9 mouse cellular contexts compared by ENCODE assay signal in the genomic region with DNA sequence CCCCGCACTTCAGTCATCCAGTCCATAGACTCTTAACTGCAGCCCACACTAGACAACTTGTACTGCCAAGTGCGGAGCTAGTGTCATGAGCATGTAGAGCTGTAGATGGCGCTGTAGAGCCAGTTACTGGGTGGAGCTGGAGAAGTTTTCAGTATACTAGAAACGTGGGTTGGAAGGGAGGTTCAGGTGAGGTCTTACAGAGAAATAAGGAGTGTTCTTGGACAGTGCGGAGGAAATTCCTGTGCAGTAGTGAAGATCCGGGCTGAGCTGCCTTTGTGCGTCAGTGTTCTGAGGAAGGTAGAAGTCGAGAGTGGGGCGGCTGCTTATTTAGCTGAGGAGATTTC. TPM values are rescaled to one million over a fixed set of nuclear protein-coding genes. Genes with fewer than 3 reads are reported as not detected.
DNase-seq lines count a peak whose midpoint lies in the region; ATAC-seq and TF ChIP-seq lines count a peak whose summit lies in the region.
"Had no signal": no experiment of that assay in that cellular context is flagged by ENCODE, and none has a peak within 500 bp of the region (broad histone marks: within the 10 kb centered on the region; RNA-seq: fewer than 3 reads in every experiment).

No protein-coding gene starts in this region.

- H3K27ac ChIP-seq in hindbrain, embryonic 11.5 days (ENCODE audit: low read depth, low read length): no peak overlapping the region
- no peak overlapping the region for H3K27ac ChIP-seq in hindbrain, embryonic 12.5 days
- H3K27ac ChIP-seq in MEL (ENCODE audit: control insufficient read depth, low read depth, low read length): peak overlapping the region; percentile 43; the same call in 1 of the 2 replicates
- no peak overlapping the region for H3K27ac ChIP-seq in liver, embryonic 11.5 days (ENCODE audit: low read depth, low read length)
- H3K27ac ChIP-seq: neural tube, embryonic 12.5 days had no signal

- TF ChIP-seq POLR2A in MEL (IDR thresholded peaks at IDR 0.05; ENCODE audit: control insufficient read depth in 1 of 2, insufficient read depth in 1 of 2, low read depth in 1 of 2, low read length in 2 of 2, poor library complexity in 1 of 2): peak in 1 of 2 experiments; percentile 51; a peak in 2 of 4 replicates

- peak; percentile 96 to 100 (median 100) for TF ChIP-seq CTCF in MEL (IDR thresholded peaks at IDR 0.05 in 2 of 3, conservative IDR thresholded peaks at IDR 0.05 in 1 of 3; ENCODE audit: control insufficient read depth in 1 of 3, insufficient read depth in 1 of 3, low read depth in 2 of 3, low read length in 3 of 3, poor library complexity in 1 of 3, severe bottlenecking in 1 of 3)

- H3K79me2 ChIP-seq in MEL (ENCODE audit: control insufficient read depth, insufficient read depth, low read length, poor library complexity): peaks cover 13% of the 10 kb centered on the region

- H3K9ac ChIP-seq in hindbrain, embryonic 11.5 days (ENCODE audit: low read depth, low read length): no peak overlapping the region
- H3K9ac ChIP-seq in hindbrain, embryonic 12.5 days: no peak overlapping the region
- H3K9ac ChIP-seq in MEL (ENCODE audit: control insufficient read depth, low read depth, low read length, poor library complexity, severe bottlenecking): peak overlapping the region; percentile 48
- H3K9ac ChIP-seq in liver, embryonic 11.5 days (ENCODE audit: low read depth, low read length): no peak overlapping the region
- H3K9ac ChIP-seq: neural tube, embryonic 12.5 days had no signal

- no peak for TF ChIP-seq EP300 in MEL (IDR thresholded peaks at IDR 0.05; ENCODE audit: low read depth in 1 of 2, low read length in 2 of 2)

- H3K36me3 ChIP-seq in hindbrain, embryonic 11.5 days (ENCODE audit: control insufficient read depth, insufficient read depth, low read length): no peaks in the 10 kb centered on the region
- H3K36me3 ChIP-seq in hindbrain, embryonic 12.5 days: no peaks in the 10 kb centered on the region
- peaks cover 0 to 28% of the 10 kb centered on the region in 2 experiments; a peak in 2 of 4 replicates for H3K36me3 ChIP-seq in MEL (ENCODE audit: control insufficient read depth in 1 of 2, insufficient read depth in 2 of 2, low read length in 2 of 2)
- no peaks in the 10 kb centered on the region for H3K36me3 ChIP-seq in liver, embryonic 11.5 days (ENCODE audit: control insufficient read depth, insufficient read depth, low read length)
- H3K36me3 ChIP-seq: neural tube, embryonic 12.5 days had no signal

- no peaks in the 10 kb centered on the region for H3K4me1 ChIP-seq in hindbrain, embryonic 11.5 days (replicated peaks; ENCODE audit: control insufficient read depth, insufficient read depth, low read length)
- peaks cover 14% of the 10 kb centered on the region for H3K4me1 ChIP-seq in hindbrain, embryonic 12.5 days
- peaks cover 24 to 32% of the 10 kb centered on the region in 2 experiments for H3K4me1 ChIP-seq in MEL (ENCODE audit: control insufficient read depth in 1 of 2, insufficient read depth in 2 of 2, low read length in 2 of 2)
- peaks cover 10% of the 10 kb centered on the region for H3K4me1 ChIP-seq in liver, embryonic 11.5 days (replicated peaks; ENCODE audit: control insufficient read depth, insufficient read depth, low read length)

- no peaks in the 10 kb centered on the region; the same call in 1 of the 2 replicates for H3K27me3 ChIP-seq in hindbrain, embryonic 11.5 days (ENCODE audit: control insufficient read depth, insufficient read depth, low read length)
- peaks cover 8% of the 10 kb centered on the region for H3K27me3 ChIP-seq in hindbrain, embryonic 12.5 days
- no peaks in the 10 kb centered on the region for H3K27me3 ChIP-seq in MEL (ENCODE audit: control insufficient read depth in 1 of 2, insufficient read depth in 2 of 2, low read length in 2 of 2)
- peaks cover 4% of the 10 kb centered on the region for H3K27me3 ChIP-seq in liver, embryonic 11.5 days (replicated peaks; ENCODE audit: control insufficient read depth, insufficient read depth, low read length)
- H3K27me3 ChIP-seq: neural tube, embryonic 12.5 days had no signal

- H3K9me3 ChIP-seq in hindbrain, embryonic 11.5 days (ENCODE audit: control insufficient read depth, low read length): no peaks in the 10 kb centered on the region
- H3K9me3 ChIP-seq in hindbrain, embryonic 12.5 days (replicated peaks): no peaks in the 10 kb centered on the region
- H3K9me3 ChIP-seq in MEL (replicated peaks; ENCODE audit: insufficient read depth, low read length): no peaks in the 10 kb centered on the region
- no peaks in the 10 kb centered on the region for H3K9me3 ChIP-seq in liver, embryonic 11.5 days (ENCODE audit: control insufficient read depth, low read length)
- H3K9me3 ChIP-seq: neural tube, embryonic 12.5 days had no signal

- ATAC-seq in hindbrain, embryonic 11.5 days (ENCODE audit: low FRiP score): no peak
- no peak for ATAC-seq in hindbrain, embryonic 12.5 days (ENCODE audit: low FRiP score)
- 0 out of 2 replicates have a peak, but pooled peaks have one; percentile 38 for ATAC-seq in liver, embryonic 11.5 days (replicated peaks; ENCODE audit: low FRiP score)
- no peak for ATAC-seq in monocyte, adult 5-6 weeks (replicated peaks; ENCODE audit: insufficient number of reproducible peaks, low FRiP score, low TSS enrichment, poor library complexity, severe bottlenecking)

- no peak overlapping the region for H3K4me2 ChIP-seq in hindbrain, embryonic 11.5 days (replicated peaks; ENCODE audit: low read depth, low read length)
- no peak overlapping the region for H3K4me2 ChIP-seq in hindbrain, embryonic 12.5 days (replicated peaks)
- no peak overlapping the region for H3K4me2 ChIP-seq in liver, embryonic 11.5 days
- H3K4me2 ChIP-seq: neural tube, embryonic 12.5 days had no signal

- peak; percentile 94 for TF ChIP-seq RAD21 in MEL (IDR thresholded peaks at IDR 0.05; ENCODE audit: low read depth, low read length)

- H3K4me3 ChIP-seq in hindbrain, embryonic 11.5 days (ENCODE audit: low read depth, low read length): no peak overlapping the region
- H3K4me3 ChIP-seq in hindbrain, embryonic 12.5 days: no peak overlapping the region
- H3K4me3 ChIP-seq in MEL (ENCODE audit: control insufficient read depth in 1 of 2, insufficient read depth in 1 of 2, low read depth in 2 of 2, low read length in 2 of 2): peak overlapping the region; percentile 22 to 38
- H3K4me3 ChIP-seq in liver, embryonic 11.5 days (ENCODE audit: low read depth, low read length): no peak overlapping the region
- H3K4me3 ChIP-seq: neural tube, embryonic 12.5 days had no signal

- 49% methylated on average over 9 of the region's 9 CpGs for WGBS in hindbrain, embryonic 11.5 days
- 52% methylated on average over 9 of the region's 9 CpGs for WGBS in hindbrain, embryonic 12.5 days
- 47% methylated on average over 9 of the region's 9 CpGs for WGBS in liver, embryonic 11.5 days

- peak; percentile 75 for DNase-seq in hindbrain, embryonic 11.5 days (ENCODE audit: low spot score)
- DNase-seq in MEL (ENCODE audit: low read depth, low spot score): peak; percentile 100
- peak; percentile 65 for DNase-seq in c-Kit-positive CD71-positive TER-119-positive erythroid progenitor cells, embryonic 14.5 days (ENCODE audit: low spot score)
- DNase-seq in heart, postnatal 4 days: peak; percentile 77
- DNase-seq in liver, embryonic 11.5 days (ENCODE audit: low spot score): peak; percentile 44
- peak; percentile 61 for DNase-seq in retina, postnatal 1 day

TF ChIP-seq in MEL, 35 proteins besides CTCF, POLR2A, EP300 and RAD21 (continues in another document):
- TF ChIP-seq MXI1 (IDR thresholded peaks at IDR 0.05; ENCODE audit: low read depth, low read length) (peak; percentile 91), ZMIZ1 (IDR thresholded peaks at IDR 0.05; ENCODE audit: low read depth, low read length) (no peak), MYC (IDR thresholded peaks at IDR 0.05; ENCODE audit: low read depth, low read length) (peak; percentile 97), ZNF384 (IDR thresholded peaks at IDR 0.05; ENCODE audit: low read depth, low read length) (peak; percentile 80), NRF1 (IDR thresholded peaks at IDR 0.05; ENCODE audit: insufficient read depth, low read depth, low read length, poor library complexity, severe bottlenecking) (no peak), UBTF (IDR thresholded peaks at IDR 0.05; ENCODE audit: borderline replicate concordance, insufficient read depth, low read depth, low read length) (no peak), TBP (IDR thresholded peaks at IDR 0.05; ENCODE audit: low read depth, low read length) (peak; percentile 66), ETS1 (IDR thresholded peaks at IDR 0.05; ENCODE audit: low read depth, low read length) (peak; percentile 24; the same call in 1 of the 2 replicates), POLR2AphosphoS2 (IDR thresholded peaks at IDR 0.05; ENCODE audit: low read length) (no peak), POLR2AphosphoS5 (IDR thresholded peaks at IDR 0.05; ENCODE audit: borderline replicate concordance, low read depth, low read length) (no peak), ZKSCAN1 (IDR thresholded peaks at IDR 0.05; ENCODE audit: low read depth, low read length) (no peak), USF1 (IDR thresholded peaks at IDR 0.05; ENCODE audit: low read depth, low read length) (no peak), E2F4 (IDR thresholded peaks at IDR 0.05; ENCODE audit: borderline replicate concordance, low read depth, low read length) (no peak), HCFC1 (IDR thresholded peaks at IDR 0.05; ENCODE audit: low read depth, low read length) (0 out of 2 replicates have a peak, but pooled peaks have one; percentile 47)

RNA-seq across cellular contexts. Expression of a gene that starts 2.7 kb away (rescaled TPM):
- polyA plus RNA-seq in hindbrain, embryonic 11.5 days (2014; fragmentation: Nextera tagmentation; extraction: Ambion mirVana): 1.8 and 2.1 TPM in 2 replicates
- polyA plus RNA-seq in hindbrain, embryonic 12.5 days (2016; fragmentation: Nextera tagmentation; extraction: Ambion mirVana): 4.4 and 5.4 TPM in 2 replicates
- total RNA-seq in MEL (2012; rRNA removed): 18.0 and 27.0 TPM in 2 replicates
- polyA plus RNA-seq in MEL (2012; ENCODE audit: insufficient read depth in 1 of 2, insufficient read length in 2 of 2, low read depth in 1 of 2, low replicate concordance in 2 of 2, missing spikeins in 1 of 2): 10 to 100 TPM in 1 of 2 experiments, not detected in 1; 23.5 TPM
- total RNA-seq in heart, postnatal 4 days (2021): 1 to 10 TPM; 1.7 to 1.9 TPM
- polyA plus RNA-seq in liver, embryonic 11.5 days (2014; fragmentation: Nextera tagmentation; extraction: Ambion mirVana): 0.84 and 1.4 TPM in 2 replicates
- not detected in 3 replicates for total RNA-seq in monocyte, adult 5-6 weeks (2017)

RNA-seq across cellular contexts. Expression of a gene that starts 38.2 kb away (rescaled TPM):
- 37.3 and 41.2 TPM in 2 replicates for polyA plus RNA-seq in hindbrain, embryonic 11.5 days (2014; fragmentation: Nextera tagmentation; extraction: Ambion mirVana)
- polyA plus RNA-seq in hindbrain, embryonic 12.5 days (2016; fragmentation: Nextera tagmentation; extraction: Ambion mirVana): 37.3 and 39.8 TPM in 2 replicates
- total RNA-seq in MEL (2012; rRNA removed): 167 and 175 TPM in 2 replicates
- polyA plus RNA-seq in MEL (2012; ENCODE audit: insufficient read depth in 1 of 2, insufficient read length in 2 of 2, low read depth in 1 of 2, low replicate concordance in 2 of 2, missing spikeins in 1 of 2): 100 to 1,000 TPM; 185 to 478 TPM
- total RNA-seq in heart, postnatal 4 days (2021): 10 to 100 TPM; 20.7 to 22.1 TPM
- 41.9 and 47.3 TPM in 2 replicates for polyA plus RNA-seq in liver, embryonic 11.5 days (2014; fragmentation: Nextera tagmentation; extraction: Ambion mirVana)
- total RNA-seq in monocyte, adult 5-6 weeks (2017): 30.7 to 46.5 TPM (median 45.6 TPM) in 3 replicates

Comparison
In these comparisons a context has a peak if more than half of its experiments do, and no peak if none do; other contexts are left out.
1. DNase-seq: peak in every context shown above with its lines; median percentile 100 in MEL; 77 in heart, postnatal 4 days; 75 in hindbrain, embryonic 11.5 days; 65 in c-Kit-positive CD71-positive TER-119-positive erythroid progenitor cells, embryonic 14.5 days; 61 in retina, postnatal 1 day; 44 in liver, embryonic 11.5 days.
2. H3K4me3 ChIP-seq: peak in MEL (2 of 2); none in hindbrain, embryonic 11.5 days (single experiment), hindbrain, embryonic 12.5 days (single experiment) and liver, embryonic 11.5 days (single experiment).